In the genomic region with DNA sequence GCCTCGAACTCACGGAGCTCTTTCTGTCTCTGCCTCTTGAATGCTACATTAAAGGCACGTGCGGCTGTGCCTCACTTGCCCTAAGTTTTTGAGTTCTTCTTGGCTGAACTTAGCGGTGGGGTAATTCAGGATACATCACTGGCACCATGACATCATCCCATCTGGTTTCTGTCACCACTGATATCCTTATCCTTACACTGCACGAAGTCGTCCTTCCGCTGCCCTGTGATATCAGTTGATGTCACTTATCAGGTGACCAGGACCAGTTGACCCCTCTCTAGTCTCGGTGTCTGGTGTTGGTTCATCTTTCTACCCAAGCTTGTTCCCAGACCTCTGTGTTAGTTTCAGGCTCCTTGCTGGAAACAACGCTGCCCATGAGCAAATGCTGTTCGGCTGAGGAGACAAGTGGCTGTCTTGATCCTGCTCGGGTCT, we compare ENCODE assay signal across 1 mouse cellular context.
TF ChIP-seq lines count a peak whose summit lies in the region.

No protein-coding gene starts in this region.

TF ChIP-seq in CH12.LX, 34 proteins besides CTCF, POLR2A, EP300 and RAD21:
- no peak for TF ChIP-seq ZNF384 (IDR thresholded peaks at IDR 0.05; ENCODE audit: low read depth, low read length)
- no peak for TF ChIP-seq MAFK (IDR thresholded peaks at IDR 0.05; ENCODE audit: insufficient replicate concordance, low read length)
- TF ChIP-seq HCFC1 (IDR thresholded peaks at IDR 0.05; ENCODE audit: low read depth, low read length), result no peak
- TF ChIP-seq MYC (IDR thresholded peaks at IDR 0.05; ENCODE audit: low read depth, low read length), result no peak
- TF ChIP-seq ZMIZ1 (IDR thresholded peaks at IDR 0.05; ENCODE audit: low read depth, low read length), result no peak
- no peak for TF ChIP-seq IRF4 (IDR thresholded peaks at IDR 0.05; ENCODE audit: low read depth, low read length)
- no peak for TF ChIP-seq USF2 (conservative IDR thresholded peaks at IDR 0.05; ENCODE audit: low read depth, low read length)
- TF ChIP-seq MEF2A (IDR thresholded peaks at IDR 0.05; ENCODE audit: borderline replicate concordance, low read depth, low read length), result no peak
- no peak for TF ChIP-seq USF1 (IDR thresholded peaks at IDR 0.05; ENCODE audit: low read depth, low read length)
- no peak for TF ChIP-seq ELF1 (IDR thresholded peaks at IDR 0.05; ENCODE audit: low read depth, low read length)
- TF ChIP-seq ZKSCAN1 (IDR thresholded peaks at IDR 0.05; ENCODE audit: borderline replicate concordance, low read depth, low read length), result no peak
